Mouse (Mus musculus) neural tube, embryonic 12.5 days (tissue): ENCODE measurements around the gene Artn. TPM values are rescaled to one million over a fixed set of nuclear protein-coding genes. Genes with fewer than 3 reads are reported as not detected.
A peak's percentile ranks its signal among the peaks of the same experiment; 100 is the strongest.

Experiments used
- ATAC-seq: fragments of 200-750 bp; cut with Nextera tagmentation; 2 replicates; pipeline ENCODE4 v1.8.0; 2017; ENCODE audit warnings: low read depth, mild to moderate bottlenecking, moderate TSS enrichment, moderate library complexity; ENCODE audit not compliant: low FRiP score
- H3K27ac ChIP-seq: fragments of 300-500 bp; sonication (generic); 2 replicates; pipeline ENCODE4 v1.5.1; 2016
- H3K27me3 ChIP-seq: fragments of 300-500 bp; sonication (generic); replicated peaks from 2 replicates; pipeline ENCODE4 v1.6.1; 2016; ENCODE audit warnings: mild to moderate bottlenecking
- H3K36me3 ChIP-seq: fragments of 300-500 bp; sonication (generic); 2 replicates; pipeline ENCODE4 v1.6.1; 2016; ENCODE audit warnings: mild to moderate bottlenecking
- H3K4me1 ChIP-seq: fragments of 300-500 bp; sonication (generic); 2 replicates; pipeline ENCODE4 v1.6.1; 2016
- H3K4me2 ChIP-seq: fragments of 300-500 bp; sonication (generic); replicated peaks from 2 replicates; pipeline ENCODE4 v1.6.1; 2016; ENCODE audit warnings: mild to moderate bottlenecking
- H3K4me3 ChIP-seq: fragments of 300-500 bp; sonication (generic); 2 replicates; pipeline ENCODE4 v1.5.1; 2016
- H3K9ac ChIP-seq: fragments of 300-500 bp; sonication (generic); 2 replicates; pipeline ENCODE4 v1.6.1; 2016; ENCODE audit warnings: mild to moderate bottlenecking
- H3K9me3 ChIP-seq: fragments of 300-500 bp; sonication (generic); 2 replicates; pipeline ENCODE4 v1.6.1; 2016; ENCODE audit warnings: mild to moderate bottlenecking
- WGBS: fragments of 180-500 bp; shearing (Covaris S2); methylation state at CpG from one replicate; pipeline ENCODE4 v1.1.7; 2016; 5-methylcytosine and 5-hydroxymethylcytosine counted together
- polyA plus RNA-seq: library from polyadenylated mRNA; unstranded; fragments of >200 nt; fragmentation: Nextera tagmentation; extraction: Ambion mirVana; gene quantifications from 2 replicates; pipeline ENCODE4 v1.2.1, GENCODE M21; 2016

The Artn gene
- polyA plus RNA-seq, 1 experiment from 2014 or later, result 1.3 TPM

- Histone ChIP-seq H3K27me3 (no peaks in the 10 kb centered on the region), H3K36me3 (peaks cover 70% of the 10 kb centered on the region), H3K4me3 (no peak overlapping the region), H3K9ac (no peak overlapping the region), H3K4me1 (peaks cover 18% of the 10 kb centered on the region), H3K9me3 (no peaks in the 10 kb centered on the region), H3K27ac (no peak overlapping the region), H3K4me2 (no peak overlapping the region)
- 95% methylated on average over 8 of the region's 8 CpGs for WGBS
- ATAC-seq, result no peak
These were observed 24.8 kb downstream of the Artn start for GRCm38 (mm10) chr4:117904761-117905160.

GRCm38 (mm10) chr4:117904094-117904493 lies 25.5 kb downstream of the Artn start:
- H3K9ac ChIP-seq, result no peak overlapping the region
- no peaks in the 10 kb centered on the region for H3K9me3 ChIP-seq
- ATAC-seq, result no peak
- no peaks in the 10 kb centered on the region for H3K27me3 ChIP-seq
- H3K4me2 ChIP-seq, result no peak overlapping the region
- no peak overlapping the region for H3K27ac ChIP-seq
- peaks cover 77% of the 10 kb centered on the region for H3K36me3 ChIP-seq
- WGBS, result 92% methylated on average over 10 of the region's 10 CpGs
- H3K4me3 ChIP-seq, result no peak overlapping the region
- H3K4me1 ChIP-seq, result peaks cover 12% of the 10 kb centered on the region

- 90% methylated on average over 3 of the region's 3 CpGs for WGBS
- no peak overlapping the region for H3K9ac ChIP-seq
- H3K4me3 ChIP-seq, result no peak overlapping the region
- H3K27ac ChIP-seq, result no peak overlapping the region
- no peaks in the 10 kb centered on the region for H3K9me3 ChIP-seq
- no peak for ATAC-seq
- H3K36me3 ChIP-seq, result peaks cover 90% of the 10 kb centered on the region
- H3K4me1 ChIP-seq, result no peaks in the 10 kb centered on the region
- H3K4me2 ChIP-seq, result no peak overlapping the region
- H3K27me3 ChIP-seq, result no peaks in the 10 kb centered on the region
These were observed 31.5 kb downstream of the Artn start for GRCm38 (mm10) chr4:117898111-117898510.

- no peak overlapping the region for H3K4me3 ChIP-seq
- 94% methylated on average over 6 of the region's 6 CpGs for WGBS
- peaks cover 6% of the 10 kb centered on the region for H3K4me1 ChIP-seq
- no peak overlapping the region for H3K27ac ChIP-seq
- ATAC-seq, result no peak
- no peaks in the 10 kb centered on the region for H3K9me3 ChIP-seq
- no peak overlapping the region for H3K4me2 ChIP-seq
- H3K9ac ChIP-seq, result no peak overlapping the region
- peaks cover 69% of the 10 kb centered on the region for H3K36me3 ChIP-seq
- H3K27me3 ChIP-seq, result no peaks in the 10 kb centered on the region
These were observed 33.5 kb downstream of the Artn start for GRCm38 (mm10) chr4:117896031-117896430.

- H3K27ac ChIP-seq, result no peak overlapping the region
- WGBS, result 84% methylated on average over 7 of the region's 7 CpGs
- ATAC-seq, result no peak
These were observed 34.2 kb downstream of the Artn start for GRCm38 (mm10) chr4:117895339-117895738.

GRCm38 (mm10) chr4:117894601-117895000 lies 35.0 kb downstream of the Artn start:
- Histone ChIP-seq H3K4me2 (no peak overlapping the region), H3K9ac (no peak overlapping the region), H3K4me3 (no peak overlapping the region), H3K27me3 (no peaks in the 10 kb centered on the region), H3K36me3 (peaks cover 62% of the 10 kb centered on the region), H3K27ac (no peak overlapping the region), H3K9me3 (no peaks in the 10 kb centered on the region), H3K4me1 (peaks cover 9% of the 10 kb centered on the region)
- WGBS, result 93% methylated on average over 8 of the region's 8 CpGs
- no peak for ATAC-seq

More at GRCm38 (mm10) chr4:117895339-117895738, 34.2 kb downstream of the Artn start:
- no peaks in the 10 kb centered on the region for H3K27me3 ChIP-seq
- H3K9ac ChIP-seq, result no peak overlapping the region
- H3K36me3 ChIP-seq, result peaks cover 63% of the 10 kb centered on the region
- H3K4me3 ChIP-seq, result no peak overlapping the region
- no peak overlapping the region for H3K4me2 ChIP-seq
- peaks cover 9% of the 10 kb centered on the region for H3K4me1 ChIP-seq
- no peaks in the 10 kb centered on the region for H3K9me3 ChIP-seq

GRCm38 (mm10) chr4:117893376-117893775 lies 36.2 kb downstream of the Artn start:
- Histone ChIP-seq H3K4me1 (peaks cover 9% of the 10 kb centered on the region), H3K4me3 (no peak overlapping the region), H3K27ac (no peak overlapping the region), H3K27me3 (no peaks in the 10 kb centered on the region), H3K4me2 (no peak overlapping the region), H3K9ac (no peak overlapping the region), H3K9me3 (no peaks in the 10 kb centered on the region), H3K36me3 (peaks cover 55% of the 10 kb centered on the region)
- WGBS, result 27% methylated on average over 9 of the region's 9 CpGs
- no peak for ATAC-seq

- WGBS, result under 1% methylated on average over 21 of the region's 21 CpGs
- H3K4me1 ChIP-seq, result peaks cover 14% of the 10 kb centered on the region
- H3K27me3 ChIP-seq, result no peaks in the 10 kb centered on the region
- no peak within 1 kb of the TSS for H3K27ac ChIP-seq
- H3K4me3 ChIP-seq, result peak within 1 kb of the TSS; percentile 67
- H3K4me2 ChIP-seq, result peak within 1 kb of the TSS; percentile 84
- peak; percentile 86 for ATAC-seq
- peaks cover 41% of the 10 kb centered on the region for H3K36me3 ChIP-seq
- no peaks in the 10 kb centered on the region for H3K9me3 ChIP-seq
- H3K9ac ChIP-seq, result peak within 1 kb of the TSS; percentile 54
These were observed 37.8 kb downstream of the Artn start, which contains the start of gene Dph2 for GRCm38 (mm10) chr4:117891738-117892161. Gene Dph2 (minus strand): TSS chr4:117892032.

GRCm38 (mm10) chr4:117890750-117891149 lies 38.8 kb downstream of the Artn start:
- Histone ChIP-seq H3K9ac (no peak overlapping the region), H3K27ac (no peak overlapping the region), H3K4me2 (peak overlapping the region; percentile 84), H3K4me1 (peaks cover 22% of the 10 kb centered on the region), H3K27me3 (no peaks in the 10 kb centered on the region), H3K9me3 (no peaks in the 10 kb centered on the region), H3K36me3 (peaks cover 34% of the 10 kb centered on the region), H3K4me3 (0 out of 2 replicates have a peak overlapping the region, but pooled peaks have one; percentile 67)
- WGBS, result 74% methylated on average over 8 of the region's 8 CpGs
- ATAC-seq, result no peak

GRCm38 (mm10) chr4:117890031-117890430 lies 39.5 kb downstream of the Artn start:
- ATAC-seq, result no peak
- H3K4me3 ChIP-seq, result no peak overlapping the region
- no peak overlapping the region for H3K9ac ChIP-seq
- H3K27ac ChIP-seq, result no peak overlapping the region
- no peaks in the 10 kb centered on the region for H3K9me3 ChIP-seq
- H3K36me3 ChIP-seq, result peaks cover 34% of the 10 kb centered on the region
- H3K4me2 ChIP-seq, result no peak overlapping the region
- peaks cover 22% of the 10 kb centered on the region for H3K4me1 ChIP-seq
- WGBS, result 90% methylated on average over 14 of the region's 14 CpGs
- no peaks in the 10 kb centered on the region for H3K27me3 ChIP-seq

- peaks cover 34% of the 10 kb centered on the region for H3K36me3 ChIP-seq
- H3K4me2 ChIP-seq, result no peak overlapping the region
- 95% methylated on average over 15 of the region's 15 CpGs for WGBS
- no peak overlapping the region for H3K27ac ChIP-seq
- H3K9ac ChIP-seq, result no peak overlapping the region
- no peaks in the 10 kb centered on the region for H3K27me3 ChIP-seq
- H3K4me3 ChIP-seq, result no peak overlapping the region
- no peaks in the 10 kb centered on the region for H3K9me3 ChIP-seq
- H3K4me1 ChIP-seq, result peaks cover 22% of the 10 kb centered on the region
- ATAC-seq, result no peak
These were observed 40.1 kb downstream of the Artn start for GRCm38 (mm10) chr4:117889471-117889870.

- Histone ChIP-seq H3K27ac (no peak overlapping the region), H3K4me3 (no peak overlapping the region), H3K4me2 (peak overlapping the region; percentile 91), H3K9me3 (no peaks in the 10 kb centered on the region), H3K4me1 (peaks cover 29% of the 10 kb centered on the region), H3K36me3 (peaks cover 32% of the 10 kb centered on the region), H3K9ac (no peak overlapping the region), H3K27me3 (no peaks in the 10 kb centered on the region)
- ATAC-seq, result no peak
- 73% methylated on average over 2 of the region's 2 CpGs for WGBS
These were observed 41.6 kb downstream of the Artn start for GRCm38 (mm10) chr4:117887920-117888319.

- H3K36me3 ChIP-seq, result peaks cover 32% of the 10 kb centered on the region
- H3K4me1 ChIP-seq, result peaks cover 35% of the 10 kb centered on the region
- WGBS, result under 1% methylated on average over 37 of the region's 37 CpGs
- peak; percentile 81 for ATAC-seq
- H3K4me3 ChIP-seq, result peak within 1 kb of the TSS; percentile 94
- peak within 1 kb of the TSS; percentile 91 for H3K4me2 ChIP-seq
- peak within 1 kb of the TSS; percentile 87 for H3K9ac ChIP-seq
- H3K27me3 ChIP-seq, result no peaks in the 10 kb centered on the region
- no peaks in the 10 kb centered on the region for H3K9me3 ChIP-seq
- H3K27ac ChIP-seq, result peak within 1 kb of the TSS; percentile 20; the same call in 1 of the 2 replicates
These were observed 42.4 kb downstream of the Artn start, which contains the start of gene Atp6v0b for GRCm38 (mm10) chr4:117887133-117887532. Gene Atp6v0b (minus strand): TSS chr4:117887333.
